Mouse (Mus musculus): ENCODE results near the gene Fam53b.

DNA sequence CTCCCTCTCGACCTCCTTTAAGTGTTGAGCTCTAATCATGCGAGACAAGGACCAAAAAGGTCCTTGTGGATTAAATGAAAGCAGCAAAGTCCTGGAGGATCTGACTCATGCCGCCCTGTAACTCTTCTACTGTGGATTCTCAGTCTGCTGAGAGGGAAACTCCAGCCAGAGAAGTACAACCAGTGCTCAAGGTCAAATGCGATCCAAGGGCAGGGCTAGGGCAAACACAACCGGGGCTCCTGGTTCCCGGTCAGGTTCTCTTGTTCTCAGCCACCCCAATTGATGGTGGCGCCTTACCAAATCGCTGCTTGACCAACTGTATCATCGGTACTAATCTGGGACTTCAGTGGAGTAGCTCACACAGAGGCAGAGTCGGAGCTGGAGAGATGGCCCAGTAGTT is 12.8 kb downstream of the Fam53b start:
- no peak for TF ChIP-seq CHD2 (IDR thresholded peaks at IDR 0.05; ENCODE audit: low read length)
- TF ChIP-seq CTCF (conservative IDR thresholded peaks at IDR 0.05 in 1 of 2, IDR thresholded peaks at IDR 0.05 in 1 of 2; ENCODE audit: low read depth in 2 of 2, low read length in 2 of 2) = no peak
- no peak for TF ChIP-seq EP300 (IDR thresholded peaks at IDR 0.05; ENCODE audit: low read length)
- TF ChIP-seq POLR2A (IDR thresholded peaks at IDR 0.05; ENCODE audit: low read depth, low read length) = no peak
- no peak for TF ChIP-seq MEF2A (IDR thresholded peaks at IDR 0.05; ENCODE audit: borderline replicate concordance, low read depth, low read length)
- TF ChIP-seq UBTF (IDR thresholded peaks at IDR 0.05; ENCODE audit: low read depth, low read length) = no peak

Data from CH12.LX (cell line).